Mouse (Mus musculus) thymus, adult 2 months (tissue): Measurements from ENCODE around the gene Mgat1.

ENCODE experiments used
- CTCF ChIP-seq: fragments of 200-500 bp; IDR thresholded peaks from 2 replicates; pipeline ENCODE4 v1.5.1; 2012; ENCODE audit warnings: mild to moderate bottlenecking, control low read depth, low read length, moderate library complexity, borderline replicate concordance; ENCODE audit not compliant: control insufficient read depth, poor library complexity, insufficient read depth; ENCODE audit errors: extremely low read depth
- POLR2A ChIP-seq: fragments of 200-500 bp; IDR thresholded peaks from 2 replicates; pipeline ENCODE4 v1.6.1; 2012; ENCODE audit warnings: mild to moderate bottlenecking, low read length, control low read depth, moderate library complexity; ENCODE audit not compliant: control insufficient read depth, poor library complexity, insufficient read depth; ENCODE audit errors: extremely low read depth

- TF ChIP-seq POLR2A: no peak
- TF ChIP-seq CTCF: no peak
These were observed 48.1 kb upstream of the Mgat1 start for GRCm38 (mm10) chr11:49195819-49196322.
